Mouse (Mus musculus): ENCODE measurements around the gene 4930507D05Rik.
"Not testable (repeated sequence)": the region's sequence is repeated elsewhere in the genome, so short reads cannot be mapped to it uniquely, and the experiment has no call there.

4930507D05Rik gene

DNA sequence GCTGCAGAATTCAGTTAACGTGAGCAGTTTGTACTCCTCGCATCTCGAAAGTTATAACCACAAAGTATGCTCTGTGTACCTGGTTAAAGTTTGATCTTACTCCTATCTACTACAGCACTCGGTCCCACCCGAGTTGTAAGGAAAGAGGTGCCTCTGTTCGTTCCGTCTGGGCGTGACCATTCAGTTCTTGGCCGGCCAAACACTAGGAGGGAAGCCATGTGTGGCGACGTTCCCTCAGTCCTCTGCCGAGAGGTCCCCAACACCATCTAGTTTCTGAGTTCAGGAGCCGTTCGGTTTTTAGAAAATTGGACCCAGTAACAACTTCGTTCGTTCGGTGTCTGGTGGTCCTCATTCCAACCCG, 971 bp downstream of the 4930507D05Rik start:
- ChIA-PET CTCF (interaction anchor here in 1 of 4 experiments (1.1 to 1.2 kb wide), 2 partner anchors 37 to 189 kb away, joined by 3 to 4 read pairs; partner anchors contain the start of gene Vps26a), POLR2A (interaction anchor here in 3 of 4 experiments (0.6 to 9.3 kb wide), 50 partner anchors 10 to 530 kb away, joined by 3 to 169 read pairs (median 6); partner anchors contain the start of genes Vps26a (in 3 of the 3), Ccar1 (in 1 of the 3), Ddx50 (in 1 of the 3) and Hkdc1 (in 1 of the 3))

GRCm38 (mm10) chr10:62452001-62452400, 2.7 kb downstream of the 4930507D05Rik start:
- POLR2A ChIA-PET = interaction anchor here in 3 of 4 experiments (0.6 to 9.3 kb wide), 19 partner anchors 11 to 219 kb away, joined by 3 to 169 read pairs (median 5); partner anchors contain the start of genes Vps26a (in 2 of the 3), Ddx50 (in 1 of the 3) and Kif1bp (in 1 of the 3)
- CTCF ChIA-PET = not testable (repeated sequence)

DNA sequence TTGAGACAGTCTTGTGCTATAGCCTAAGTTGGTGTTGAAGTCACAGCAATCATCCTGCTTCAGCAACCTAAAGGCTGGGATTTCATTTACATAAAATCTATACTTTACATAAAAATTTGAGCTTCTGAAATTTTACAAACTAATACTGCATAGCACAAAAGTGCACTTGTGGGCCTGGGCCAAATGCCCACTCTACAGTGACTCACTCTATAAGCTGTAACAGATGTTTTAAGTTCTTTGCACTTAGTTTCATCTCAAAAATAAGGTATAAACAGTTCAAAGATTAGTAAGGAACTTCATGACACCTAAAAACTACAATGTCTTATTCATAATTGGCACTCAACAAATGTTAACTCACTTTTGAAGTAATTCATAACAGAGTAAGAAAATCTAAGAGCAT, 12.0 kb downstream of the 4930507D05Rik start:
- ChIA-PET POLR2A (interaction anchor here in 1 of 4 experiments (1.4 kb wide), 1 partner anchor 24 kb away, joined by 4 read pairs; no protein-coding TSS in a partner anchor), CTCF (no interaction called here)

DNA sequence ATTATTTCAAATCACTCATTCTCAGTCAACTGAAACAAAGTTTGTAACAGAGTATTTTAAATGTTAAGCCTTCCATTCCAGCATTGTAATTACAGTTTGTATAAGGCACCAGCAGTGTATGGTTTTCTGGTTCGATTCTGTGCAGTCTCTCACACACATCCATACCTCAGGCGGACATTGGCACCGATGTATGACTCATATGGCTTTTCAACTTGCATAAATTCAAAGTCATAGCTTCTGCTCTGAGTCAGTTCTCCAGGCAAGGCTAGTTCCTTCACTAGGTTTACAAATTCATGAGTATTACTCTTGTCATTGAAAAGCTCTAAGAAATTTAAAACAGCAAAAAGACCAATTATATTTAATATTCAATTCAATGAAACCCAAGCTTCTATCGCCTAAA, 20.4 kb downstream of the 4930507D05Rik start:
- ChIA-PET CTCF (interaction anchor here in 1 of 4 experiments (1.4 kb wide), 1 partner anchor 12 kb away, joined by 4 read pairs; no protein-coding TSS in a partner anchor), POLR2A (interaction anchor here in 2 of 4 experiments (0.7 to 3.6 kb wide), 11 partner anchors 9 to 132 kb away, joined by 3 to 21 read pairs (median 4); partner anchors contain the start of genes 4930507D05Rik (in 1 of the 2), Ddx21 (in 1 of the 2) and Supv3l1 (in 1 of the 2))

DNA sequence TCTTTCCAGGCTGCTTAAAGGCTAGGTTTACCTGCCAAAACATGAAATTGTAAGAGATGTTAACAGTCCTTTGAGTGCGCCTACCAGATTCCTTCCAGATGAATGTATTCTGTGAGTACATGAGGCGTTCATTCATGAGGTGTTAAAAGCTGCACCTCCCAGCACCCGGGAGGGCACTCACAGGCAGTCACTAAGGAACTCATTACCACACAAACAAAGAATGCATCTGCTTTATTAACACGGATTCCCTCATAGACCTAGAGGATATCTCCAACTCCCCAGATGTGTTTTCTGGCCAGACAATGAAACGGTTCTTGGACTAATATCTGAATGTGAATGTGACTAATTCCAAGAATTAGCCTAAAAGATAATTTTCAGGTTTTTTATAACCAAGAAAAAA, 21.8 kb downstream of the 4930507D05Rik start:
- POLR2A ChIA-PET = interaction anchor here in 2 of 4 experiments (1.1 to 3.6 kb wide), 9 partner anchors 10 to 157 kb away, joined by 3 to 21 read pairs (median 5); partner anchors contain the start of genes 4930507D05Rik (in 1 of the 2), Supv3l1 (in 1 of the 2) and Vps26a (in 1 of the 2)
- CTCF ChIA-PET = no interaction called here

- POLR2A ChIA-PET = interaction anchor here in 2 of 4 experiments (0.7 to 6.6 kb wide), 10 partner anchors 9 to 422 kb away, joined by 3 to 79 read pairs (median 4); partner anchors contain the start of genes Supv3l1 (in 2 of the 2), Vps26a (in 2 of the 2) and 4930507D05Rik (in 1 of the 2)
- CTCF ChIA-PET = no interaction called here
Measured at GRCm38 (mm10) chr10:62474944-62475343, 25.7 kb downstream of the 4930507D05Rik start.

DNA sequence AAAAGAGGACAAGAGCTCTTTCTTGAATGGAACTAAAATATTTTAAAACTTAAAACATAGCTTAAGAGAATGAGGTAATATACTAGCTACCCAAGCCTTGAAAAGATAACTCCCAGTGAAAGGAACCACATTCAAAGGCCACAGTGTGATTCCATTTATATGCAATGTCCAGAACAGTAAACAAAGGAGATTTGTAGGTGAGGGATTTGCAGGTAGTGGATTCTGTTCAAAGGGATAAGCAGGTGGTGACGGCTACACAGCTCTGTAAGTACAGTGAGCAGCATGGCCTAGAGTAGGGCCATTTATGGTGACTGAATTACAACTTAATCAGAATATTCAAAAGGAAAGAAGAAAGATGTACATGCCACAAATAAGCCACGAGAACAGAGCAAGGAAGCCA, 27.7 kb downstream of the 4930507D05Rik start:
- CTCF ChIA-PET = interaction anchor here in 3 of 4 experiments (0.6 to 1.0 kb wide), 3 partner anchors 81 to 216 kb away, joined by 3 to 5 read pairs (median 3); no protein-coding TSS in a partner anchor
- POLR2A ChIA-PET = interaction anchor here in 3 of 4 experiments (0.6 to 6.6 kb wide), 25 partner anchors 8 to 421 kb away, joined by 3 to 79 read pairs (median 4); partner anchors contain the start of genes 4930507D05Rik (in 2 of the 3), Supv3l1 (in 2 of the 3), Vps26a (in 2 of the 3) and Ddx50 (in 1 of the 3)

- POLR2A ChIA-PET = interaction anchor here (0.6 to 10.2 kb wide), 28 partner anchors 9 to 732 kb away, joined by 3 to 155 read pairs (median 4); partner anchors contain the start of genes 4930507D05Rik (in 2 of the 4), Supv3l1 (in 2 of the 4), Ddx21 (in 1 of the 4) and Kif1bp (in 1 of the 4)
- CTCF ChIA-PET = interaction anchor here (0.6 to 1.7 kb wide), 11 partner anchors 11 to 294 kb away, joined by 3 to 8 read pairs (median 4); partner anchors contain the start of gene Tacr2 (in 1 of the 4)
Measured at GRCm38 (mm10) chr10:62481108-62481852, 32.0 kb downstream of the 4930507D05Rik start.

- POLR2A ChIA-PET = interaction anchor here (0.6 to 10.2 kb wide), 92 partner anchors 8 to 1037 kb away, joined by 3 to 155 read pairs (median 4); partner anchors contain the start of genes 4930507D05Rik (in 3 of the 4), Kif1bp (in 3 of the 4), Supv3l1 (in 3 of the 4) and Ccar1 (in 2 of the 4)
Measured at GRCm38 (mm10) chr10:62485878-62486582, 36.7 kb downstream of the 4930507D05Rik start.

GRCm38 (mm10) chr10:62486618-62487415, 37.5 kb downstream of the 4930507D05Rik start, which contains the start of gene Vps26a:
TSS of gene Vps26a (minus strand) at chr10:62486805.
- CTCF ChIA-PET = interaction anchor here (0.6 to 2.5 kb wide), 13 partner anchors 13 to 415 kb away, joined by 3 to 17 read pairs (median 4); partner anchors contain the start of genes 4930507D05Rik (in 1 of the 4), Neurog3 (in 1 of the 4) and Supv3l1 (in 1 of the 4)

More at GRCm38 (mm10) chr10:62485878-62486582, 36.7 kb downstream of the 4930507D05Rik start:
- CTCF ChIA-PET = interaction anchor here in 3 of 4 experiments (0.6 to 2.5 kb wide), 6 partner anchors 14 to 146 kb away, joined by 3 to 17 read pairs (median 8); no protein-coding TSS in a partner anchor

DNA sequence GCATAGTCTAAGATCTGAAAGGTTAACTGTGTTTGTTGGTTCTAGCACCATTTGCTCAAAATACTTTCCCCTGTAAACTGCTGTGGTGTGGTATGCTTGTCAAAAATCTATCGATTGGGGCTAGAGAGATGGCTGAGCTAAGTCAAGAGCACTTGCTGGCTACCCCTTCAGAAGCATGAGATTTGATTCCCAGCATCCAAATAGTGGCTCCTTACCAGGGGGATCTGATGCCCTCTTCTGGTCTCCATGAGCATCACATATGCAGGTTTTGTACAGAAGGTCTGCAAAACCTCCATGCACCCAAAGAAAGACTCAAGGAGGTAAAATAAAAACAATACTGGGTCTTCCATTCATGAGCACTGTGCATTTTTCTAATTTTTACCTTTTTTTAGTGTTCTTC, 39.0 kb downstream of the 4930507D05Rik start:
- ChIA-PET CTCF (interaction anchor here in 1 of 4 experiments (1.0 kb wide), 1 partner anchor 61 kb away, joined by 3 read pairs; no protein-coding TSS in a partner anchor), POLR2A (interaction anchor here in 2 of 4 experiments (1.0 to 10.2 kb wide), 9 partner anchors 8 to 246 kb away, joined by 3 to 155 read pairs (median 6); partner anchors contain the start of genes 4930507D05Rik (in 2 of the 2) and Supv3l1 (in 2 of the 2))

More at GRCm38 (mm10) chr10:62486618-62487415, 37.5 kb downstream of the 4930507D05Rik start, which contains the start of gene Vps26a:
- POLR2A ChIA-PET = interaction anchor here in 3 of 4 experiments (0.6 to 10.2 kb wide), 104 partner anchors 8 to 562 kb away, joined by 3 to 155 read pairs (median 4); partner anchors contain the start of genes 4930507D05Rik (in 3 of the 3), Ddx21 (in 3 of the 3), Kif1bp (in 3 of the 3) and Supv3l1 (in 3 of the 3)

DNA sequence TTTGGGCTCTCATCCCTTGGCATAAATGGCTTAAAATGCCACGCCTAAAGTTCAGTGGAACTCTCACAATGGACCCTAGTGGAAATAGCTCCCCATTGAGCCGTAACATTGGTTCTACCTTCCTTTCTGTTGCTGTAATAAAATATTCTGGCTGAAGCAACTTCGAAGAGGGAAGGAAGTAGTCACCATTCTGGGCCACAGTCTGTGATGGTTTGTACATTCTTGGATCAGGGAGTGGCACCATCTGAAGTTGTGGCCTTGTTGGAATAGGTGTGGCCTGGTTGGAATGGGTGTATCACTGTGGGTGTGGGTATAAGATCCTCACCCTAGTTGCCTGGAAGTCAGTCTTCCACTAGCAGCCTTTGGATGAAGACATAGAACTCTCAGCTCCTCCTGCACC, 42.4 kb downstream of the 4930507D05Rik start:
- ChIA-PET POLR2A (interaction anchor here in 2 of 4 experiments (0.6 to 2.2 kb wide), 8 partner anchors 10 to 264 kb away, joined by 3 to 9 read pairs (median 4); partner anchors contain the start of genes 4930507D05Rik (in 1 of the 2), Ddx21 (in 1 of the 2) and Supv3l1 (in 1 of the 2)), CTCF (interaction anchor here in 3 of 4 experiments (0.6 to 1.7 kb wide), 5 partner anchors 8 to 301 kb away, joined by 3 to 7 read pairs (median 4); no protein-coding TSS in a partner anchor)

DNA sequence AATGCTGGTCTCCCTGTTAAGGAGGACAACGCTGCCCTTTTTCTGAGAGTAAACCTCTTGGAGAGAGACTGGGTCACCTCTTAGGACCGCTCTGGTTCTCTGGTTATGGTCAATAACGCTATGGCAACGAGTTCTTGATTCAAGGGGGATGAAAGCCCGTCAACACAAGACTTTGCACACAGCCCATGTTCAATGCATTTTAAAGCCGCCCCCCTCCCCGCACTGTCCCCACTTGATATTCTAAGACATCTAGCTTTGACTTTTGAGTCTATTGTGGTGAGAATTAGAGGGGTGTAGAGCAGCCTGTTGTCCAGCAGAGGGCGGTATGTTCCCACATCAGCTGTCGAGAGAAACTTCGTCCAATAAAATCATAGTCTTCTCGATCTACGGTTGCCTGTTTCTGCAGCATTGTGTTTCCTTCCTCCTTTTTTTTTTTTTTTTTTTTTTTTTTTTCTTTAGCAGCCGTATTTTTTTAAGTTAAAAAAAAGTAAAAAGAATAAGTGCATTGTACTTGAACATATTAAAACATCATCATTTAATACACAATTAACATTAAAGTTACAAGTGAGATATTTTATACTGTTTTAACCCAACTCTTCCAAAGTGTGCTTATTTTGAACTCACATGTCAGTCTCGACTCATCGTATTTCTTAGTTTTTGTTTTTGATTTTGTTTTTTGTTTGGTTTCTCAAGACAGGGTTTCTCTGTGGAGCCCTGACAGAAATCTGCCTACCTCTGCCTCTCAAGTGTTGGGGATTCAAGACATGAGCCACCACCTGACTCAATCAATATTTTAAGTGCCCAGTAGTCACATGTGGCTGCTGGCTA, 51.0 kb downstream of the 4930507D05Rik start:
- ChIA-PET POLR2A (interaction anchor here (0.6 to 2.4 kb wide), 24 partner anchors 9 to 1288 kb away, joined by 3 to 15 read pairs (median 4); partner anchors contain the start of genes Vps26a (in 2 of the 4), Ddx21 (in 1 of the 4) and Kif1bp (in 1 of the 4)), CTCF (interaction anchor here (0.5 to 3.0 kb wide), 99 partner anchors 8 to 1213 kb away, joined by 3 to 26 read pairs (median 4); partner anchors contain the start of genes Vps26a (in 3 of the 4), Kif1bp (in 1 of the 4) and Neurog3 (in 1 of the 4))
